Mouse (Mus musculus) ES-E14 (cell line): Measurements from ENCODE around the gene Ksr1.

ENCODE experiments used
- CHD2 ChIP-seq: IDR thresholded peaks from 2 replicates; pipeline ENCODE4 v1.6.1; 2014; ENCODE audit warnings: mild to moderate bottlenecking, low read depth, low read length, inconsistent platforms
- HCFC1 ChIP-seq: IDR thresholded peaks from 2 replicates; pipeline ENCODE4 v1.6.1; 2012; ENCODE audit warnings: low read length, inconsistent platforms, borderline replicate concordance; ENCODE audit not compliant: insufficient read depth
- MAFK ChIP-seq: IDR thresholded peaks from 2 replicates; pipeline ENCODE4 v1.6.1; 2014; ENCODE audit warnings: mild to moderate bottlenecking, low read depth, low read length, inconsistent platforms; ENCODE audit not compliant: insufficient read depth
- ZC3H11A ChIP-seq: IDR thresholded peaks from 2 replicates; pipeline ENCODE4 v1.6.1; 2012; ENCODE audit warnings: low read depth, mild to moderate bottlenecking, inconsistent platforms, low read length, borderline replicate concordance

DNA sequence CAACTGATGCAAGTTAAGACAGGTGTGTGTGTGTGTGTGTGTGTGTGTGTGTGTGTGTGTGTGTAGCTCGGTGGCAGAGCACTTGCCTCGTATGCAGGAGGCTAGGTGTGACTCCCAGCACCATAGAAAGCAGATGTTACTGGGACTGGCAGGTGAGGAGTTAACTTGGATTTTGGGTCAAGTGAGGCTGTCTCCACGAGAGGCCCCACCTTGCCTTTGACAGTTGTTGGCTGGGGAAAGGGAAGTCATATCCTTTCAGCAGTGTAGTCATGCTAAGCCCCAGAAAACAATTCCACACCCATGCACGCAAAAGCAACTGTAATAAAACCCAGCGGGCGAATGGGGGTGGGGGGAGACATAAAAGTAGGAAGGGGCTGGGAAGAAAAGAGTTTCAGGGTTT is 173.9 kb downstream of the Ksr1 start:
- no peak for TF ChIP-seq ZC3H11A
- TF ChIP-seq MAFK = no peak
- no peak for TF ChIP-seq CHD2
- no peak for TF ChIP-seq HCFC1
